Mouse (Mus musculus) lung, postnatal 25 days (tissue): Measurements from ENCODE around the gene Slc44a2.

Experiments
- DNase-seq: peaks from one replicate; pipeline ENCODE4 v3.0.0; 2022; ENCODE audit warnings: low spot score

The Slc44a2 gene

DNA sequence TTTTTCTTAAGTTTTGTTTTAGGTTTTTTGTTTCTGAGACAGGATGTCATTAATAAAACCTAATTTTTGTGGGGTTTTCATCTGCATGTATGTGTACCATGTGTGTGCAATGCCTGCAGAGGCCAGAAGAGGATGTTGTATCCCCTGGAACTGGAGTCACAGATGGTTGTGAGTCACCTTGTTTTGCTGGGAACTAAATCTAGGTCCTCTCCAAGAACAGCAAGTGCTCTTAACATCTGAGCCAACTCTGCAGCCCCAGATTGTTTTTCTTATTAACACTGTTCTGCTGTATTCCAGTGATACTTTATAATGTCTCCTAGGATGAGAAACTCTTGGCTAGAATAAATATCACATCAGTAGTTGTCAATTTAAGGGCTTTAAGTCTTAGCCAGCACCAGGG, 60.4 kb downstream of the Slc44a2 start:
- no peak for DNase-seq

- DNase-seq, result no peak
Observed at GRCm38 (mm10) chr9:21383966-21384365, 63.5 kb downstream of the Slc44a2 start.

DNA sequence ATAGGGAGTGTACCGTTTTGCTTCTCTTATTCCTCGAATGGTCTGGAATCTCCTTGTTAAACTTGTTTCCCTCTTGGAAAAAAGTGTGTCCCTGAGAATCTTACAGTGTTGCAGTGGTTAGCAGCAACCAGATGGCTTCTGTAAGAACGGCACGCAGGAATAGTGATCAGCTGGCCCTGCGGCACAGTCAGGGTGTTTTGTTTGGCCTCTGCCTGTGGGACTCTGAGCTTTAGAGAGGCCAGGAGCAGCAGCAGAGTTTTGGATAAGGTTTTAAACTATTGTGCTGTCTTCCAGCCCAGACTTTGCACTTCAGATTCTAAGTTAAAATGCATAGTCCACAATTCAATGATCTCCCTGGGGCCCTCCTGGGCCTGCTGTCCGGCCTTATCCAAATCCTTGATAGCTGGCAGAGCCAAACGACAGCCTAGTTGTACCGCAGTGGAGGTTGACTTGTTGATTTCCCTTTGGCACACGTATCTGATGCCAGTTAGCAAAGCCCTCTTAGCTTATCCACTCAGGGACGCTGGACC, 72.2 kb downstream of the Slc44a2 start:
- DNase-seq, result no peak

DNA sequence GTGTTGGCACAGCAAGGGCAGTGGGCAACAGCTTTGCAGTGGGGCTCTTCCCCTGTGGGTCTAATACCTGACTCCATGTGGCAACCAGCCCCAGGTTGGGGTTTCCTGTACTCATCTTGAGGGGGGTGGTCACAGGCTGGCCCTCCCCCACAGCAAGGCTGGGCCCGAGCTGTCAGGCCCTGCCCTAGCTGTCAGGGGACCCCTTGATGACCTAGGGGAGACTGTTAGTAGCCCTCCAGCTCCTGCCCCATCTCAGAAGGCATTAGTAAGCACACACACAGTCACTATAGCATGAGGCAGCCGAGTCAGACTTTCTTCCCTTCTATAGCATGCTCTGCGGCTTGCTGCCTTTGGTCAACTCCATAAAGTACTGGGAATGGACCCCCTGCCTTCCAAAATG, 75.2 kb downstream of the Slc44a2 start:
- no peak for DNase-seq

- no peak for DNase-seq
Observed at GRCm38 (mm10) chr9:21397170-21397569, 76.7 kb downstream of the Slc44a2 start.

DNA sequence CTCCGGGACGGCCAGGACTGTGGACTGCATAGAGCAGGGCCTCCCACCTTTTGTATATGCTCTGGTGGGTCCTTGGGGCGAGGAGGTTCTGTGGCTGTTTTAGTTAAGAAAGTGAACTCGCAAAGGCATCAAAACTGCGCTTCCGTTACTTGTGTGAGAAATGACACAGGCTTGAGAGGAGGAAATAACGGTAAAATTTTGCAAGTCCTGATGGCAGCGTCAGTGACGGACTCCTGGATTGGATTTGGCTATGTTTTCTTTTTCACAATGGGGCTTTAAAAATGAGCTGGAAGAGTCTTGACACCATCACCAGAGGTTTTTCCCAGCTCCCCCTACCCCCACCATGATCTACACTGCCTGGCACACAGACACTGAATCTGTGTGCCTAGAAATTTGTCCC, 80.5 kb downstream of the Slc44a2 start:
- no peak for DNase-seq

DNA sequence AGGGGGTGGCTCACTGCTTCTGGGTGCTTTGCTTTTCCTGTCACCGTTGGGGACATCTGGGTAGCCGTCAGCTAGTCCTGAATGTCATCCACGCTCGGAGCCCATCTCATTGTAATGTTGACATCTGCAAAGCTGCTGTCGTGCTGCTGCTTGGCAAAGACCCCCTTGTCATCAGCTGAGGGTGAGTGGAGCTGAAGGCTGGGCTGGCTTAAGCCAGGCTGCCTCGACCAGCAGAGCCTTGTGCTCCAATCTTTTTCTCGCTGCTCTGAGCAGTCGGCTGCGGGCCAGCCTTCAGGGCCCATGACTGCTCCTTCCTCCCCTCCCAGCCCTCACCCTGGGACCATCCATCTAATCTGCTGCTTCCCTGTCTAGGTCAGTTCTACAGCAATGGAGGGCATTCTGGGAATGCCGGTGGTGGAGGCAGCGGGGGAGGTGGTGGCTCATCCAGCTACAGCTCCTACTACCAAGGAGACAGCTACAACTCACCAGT, 82.3 kb downstream of the Slc44a2 start:
- DNase-seq, result no peak

DNA sequence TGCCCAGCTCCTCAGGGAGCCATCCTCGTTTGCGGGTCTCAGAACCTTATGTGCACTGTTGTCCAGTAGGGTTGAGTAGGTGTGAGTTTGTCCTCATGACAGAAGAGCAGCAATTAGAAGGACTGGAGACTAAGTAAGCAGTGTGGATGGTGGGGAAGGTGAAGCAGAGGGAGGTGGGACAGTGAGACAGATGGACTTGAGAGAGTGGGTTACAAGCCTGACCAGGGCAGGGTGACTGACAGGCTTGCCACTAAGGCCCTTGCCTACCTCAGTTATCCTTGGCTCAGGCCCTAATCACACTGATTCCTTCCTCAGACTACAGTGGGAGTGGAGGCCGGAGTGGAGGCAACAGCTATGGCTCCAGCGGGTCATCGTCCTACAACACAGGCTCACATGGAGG, 83.2 kb downstream of the Slc44a2 start:
- no peak for DNase-seq
